Mouse (Mus musculus) stomach, embryonic 16.5 days (tissue): ENCODE results near the gene Pde10a. TPM values are rescaled to one million over a fixed set of nuclear protein-coding genes. Genes with fewer than 3 reads are reported as not detected.
A peak's percentile ranks its signal among the peaks of the same experiment; 100 is the strongest.

Source experiments
- ATAC-seq: fragments of 200-750 bp; cut with Nextera tagmentation; 2 replicates; pipeline ENCODE4 v1.8.0; 2017; ENCODE audit warnings: moderate number of reproducible peaks, moderate TSS enrichment; ENCODE audit not compliant: insufficient read depth, low FRiP score
- H3K27ac ChIP-seq: fragments of 300-500 bp; sonication (generic); 2 replicates; pipeline ENCODE4 v1.5.1; 2014; ENCODE audit warnings: low read length
- H3K27me3 ChIP-seq: fragments of 300-500 bp; sonication (generic); 2 replicates; pipeline ENCODE4 v1.6.1; 2014; ENCODE audit warnings: low read length, control low read depth, mixed read lengths; ENCODE audit not compliant: control insufficient read depth, insufficient read depth
- H3K36me3 ChIP-seq: fragments of 300-500 bp; sonication (generic); 2 replicates; pipeline ENCODE4 v1.6.1; 2014; ENCODE audit warnings: low read length; ENCODE audit not compliant: control insufficient read depth, insufficient read depth
- H3K4me1 ChIP-seq: fragments of 300-500 bp; sonication (generic); 2 replicates; pipeline ENCODE4 v1.6.1; 2014; ENCODE audit warnings: low read length, control low read depth, mixed read lengths; ENCODE audit not compliant: control insufficient read depth, insufficient read depth
- H3K4me2 ChIP-seq: fragments of 300-500 bp; sonication (generic); 2 replicates; pipeline ENCODE4 v1.6.1; 2014; ENCODE audit warnings: low read depth, low read length, mixed read lengths
- H3K4me3 ChIP-seq: fragments of 300-500 bp; sonication (generic); replicated peaks from 2 replicates; pipeline ENCODE4 v1.5.1; 2014; ENCODE audit warnings: mild to moderate bottlenecking, low read length
- H3K9ac ChIP-seq: fragments of 300-500 bp; sonication (generic); 2 replicates; pipeline ENCODE4 v1.6.1; 2014; ENCODE audit warnings: low read length
- H3K9me3 ChIP-seq: fragments of 300-500 bp; sonication (generic); replicated peaks from 2 replicates; pipeline ENCODE4 v1.6.1; 2016; ENCODE audit warnings: low read length, control low read depth; ENCODE audit not compliant: control insufficient read depth
- WGBS: fragments of 180-500 bp; shearing (Covaris S2); extraction: QIAGEN DNeasy Blood & Tissue Kit; methylation state at CpG from one replicate; pipeline ENCODE4 v1.1.7; 2014; 5-methylcytosine and 5-hydroxymethylcytosine counted together
- polyA plus RNA-seq: library from polyadenylated mRNA; unstranded; fragments of >200 nt; fragmentation: Nextera tagmentation; extraction: Ambion mirVana; gene quantifications from 2 replicates; pipeline ENCODE4 v1.2.1, GENCODE M21; 2015

Gene Pde10a
- polyA plus RNA-seq, 1 experiment from 2014 or later: 1.2 TPM

DNA sequence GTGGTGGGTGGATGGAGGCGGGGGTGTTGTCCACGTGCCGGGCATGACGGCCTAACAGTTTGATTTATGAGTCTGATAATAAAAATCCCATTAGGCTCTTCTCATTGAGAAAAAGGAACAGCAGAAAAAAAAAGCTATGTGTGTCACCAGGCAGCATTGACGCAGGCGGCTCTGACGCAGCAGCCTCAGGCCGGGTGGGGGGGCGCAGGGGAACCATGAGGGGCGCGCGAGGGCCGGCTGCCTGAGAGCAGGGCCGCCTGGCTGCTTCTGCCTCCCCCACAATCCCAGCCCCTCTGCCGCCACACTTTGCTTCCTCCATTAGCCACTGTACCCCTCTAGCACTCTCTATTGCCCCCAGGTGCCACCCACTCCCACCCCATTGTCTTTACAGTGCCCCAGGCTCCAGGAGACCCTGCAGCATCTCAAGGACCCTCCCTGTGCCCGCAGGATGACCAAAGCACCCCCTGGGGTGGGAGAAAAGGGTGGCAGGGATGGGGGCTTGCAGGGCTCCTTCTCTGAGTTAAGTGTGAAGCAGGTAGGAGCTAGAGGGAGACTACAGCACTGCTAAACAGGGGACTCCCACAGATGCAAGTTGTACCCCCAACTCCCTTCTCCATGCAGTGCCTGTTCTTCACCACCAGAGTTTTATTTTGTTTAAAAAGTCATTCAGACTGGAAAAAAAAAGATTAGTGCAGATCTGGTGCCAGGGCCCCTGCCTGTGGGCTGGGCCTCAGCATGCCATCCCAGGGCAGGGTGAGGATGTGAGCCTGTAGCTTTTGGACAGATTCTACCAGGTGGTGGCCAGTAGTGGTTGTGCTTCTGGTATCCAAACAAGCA lies 16.6 kb upstream of the Pde10a start:
- WGBS: under 1% methylated on average over 16 of the region's 16 CpGs

DNA sequence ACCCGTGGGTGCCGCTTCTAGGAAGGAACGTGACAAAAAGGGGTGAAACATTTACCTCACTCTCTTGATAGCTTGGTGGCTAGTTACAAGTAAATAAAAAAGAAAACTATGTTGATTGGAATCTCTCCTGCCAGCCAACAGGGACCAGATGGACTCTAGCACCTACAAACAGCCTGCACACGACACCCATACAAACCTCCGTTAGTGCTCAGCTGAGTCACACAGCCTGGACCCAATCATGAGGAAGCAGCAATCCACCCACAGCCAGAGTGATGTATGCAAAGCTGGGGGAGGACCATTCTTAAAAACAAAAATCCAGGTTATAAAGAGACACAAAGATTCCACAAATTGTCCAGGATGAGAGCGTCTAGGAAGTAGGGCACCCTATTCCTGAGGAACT lies 9.2 kb upstream of the Pde10a start:
- Histone ChIP-seq H3K9ac (no peak overlapping the region), H3K36me3 (no peaks in the 10 kb centered on the region), H3K27me3 (no peaks in the 10 kb centered on the region; the same call in 1 of the 2 replicates), H3K4me3 (no peak overlapping the region), H3K9me3 (no peaks in the 10 kb centered on the region), H3K4me1 (no peaks in the 10 kb centered on the region), H3K4me2 (no peak overlapping the region), H3K27ac (no peak overlapping the region)
- 76% methylated on average over 6 of the region's 6 CpGs for WGBS
- ATAC-seq: no peak

More for the DNA sequence above, 16.6 kb upstream of the Pde10a start:
- Histone ChIP-seq H3K4me2 (peak overlapping the region; percentile 40), H3K4me1 (peaks cover 17% of the 10 kb centered on the region), H3K9me3 (no peaks in the 10 kb centered on the region), H3K36me3 (no peaks in the 10 kb centered on the region), H3K4me3 (0 out of 2 replicates have a peak overlapping the region, but pooled peaks have one; percentile 16), H3K9ac (peak overlapping the region; percentile 63), H3K27me3 (peaks cover 5% of the 10 kb centered on the region; the same call in 1 of the 2 replicates), H3K27ac (no peak overlapping the region)
- ATAC-seq: peak; percentile 89

DNA sequence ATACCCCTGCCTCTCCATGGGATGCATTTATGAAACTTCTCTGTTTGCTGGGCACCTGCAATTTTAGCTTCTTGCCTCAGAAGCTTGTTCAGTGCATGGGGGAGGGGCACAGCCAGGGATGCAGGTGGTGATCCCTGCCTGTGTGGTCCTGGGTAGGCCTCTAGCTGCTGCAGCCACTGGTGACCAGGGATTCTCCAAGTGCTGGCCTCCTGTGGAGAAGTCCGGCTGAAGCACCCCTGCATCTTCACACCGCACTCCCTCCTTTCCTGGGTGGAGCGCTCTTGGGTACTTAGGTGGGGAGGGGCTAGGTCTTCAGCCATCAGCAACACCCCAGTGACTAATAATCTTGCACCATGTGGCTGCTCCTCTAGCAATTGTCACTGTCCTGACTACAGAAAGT lies 1.2 kb upstream of the Pde10a start:
- WGBS: 20% methylated on average over 3 of the region's 3 CpGs
- Histone ChIP-seq H3K4me3 (peak overlapping the region; percentile 52), H3K36me3 (no peaks in the 10 kb centered on the region), H3K27me3 (peaks cover 38% of the 10 kb centered on the region), H3K9me3 (no peaks in the 10 kb centered on the region), H3K27ac (no peak overlapping the region), H3K4me2 (peak overlapping the region; percentile 97), H3K4me1 (peaks cover 13% of the 10 kb centered on the region), H3K9ac (peak overlapping the region; percentile 60)
- no peak for ATAC-seq

DNA sequence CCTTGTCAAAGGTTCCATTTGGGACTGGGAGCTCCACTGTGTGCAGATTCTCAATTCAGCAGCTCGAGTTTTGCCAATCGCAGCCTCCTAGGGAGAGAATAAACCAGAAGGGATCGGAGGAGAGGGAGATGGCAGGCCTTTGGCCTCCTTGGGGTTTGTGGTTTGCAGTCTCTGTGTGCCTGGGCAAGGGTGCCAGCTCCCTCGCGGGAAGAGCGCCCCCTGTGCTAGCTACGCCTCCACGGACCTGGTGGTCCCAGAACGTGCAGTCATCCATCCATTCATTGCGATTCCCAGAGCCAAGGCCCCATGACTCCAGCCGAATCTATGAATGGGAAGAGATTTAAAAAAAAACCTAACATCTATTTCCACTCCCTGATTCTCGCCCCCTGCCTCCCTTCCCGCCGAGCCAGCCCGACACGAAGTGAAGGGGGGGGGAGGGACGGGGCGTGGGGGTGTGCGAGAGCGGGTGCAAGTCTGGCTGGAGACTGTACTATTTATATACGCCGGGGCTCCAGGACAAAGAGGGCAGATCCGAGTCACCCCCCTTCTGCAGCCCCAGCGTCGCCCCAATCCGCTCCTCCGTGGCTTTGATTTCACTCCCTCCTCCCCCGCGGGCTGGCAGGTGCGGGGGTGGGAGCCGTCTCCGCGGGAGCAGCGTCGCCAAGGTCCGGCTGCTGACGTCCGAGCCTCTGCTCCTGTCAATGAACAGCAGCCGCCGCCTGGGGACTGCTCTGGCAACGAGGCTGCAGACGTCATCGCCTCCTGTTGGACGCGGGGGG lies 596 bp upstream of the Pde10a start:
- Histone ChIP-seq H3K27me3 (peaks cover 38% of the 10 kb centered on the region), H3K9me3 (no peaks in the 10 kb centered on the region), H3K9ac (peak overlapping the region; percentile 60), H3K36me3 (no peaks in the 10 kb centered on the region), H3K4me2 (peak overlapping the region; percentile 97), H3K4me3 (peak overlapping the region; percentile 52), H3K4me1 (peaks cover 13% of the 10 kb centered on the region), H3K27ac (no peak overlapping the region)
- under 1% methylated on average over 40 of the region's 45 CpGs for WGBS
- ATAC-seq: peak; percentile 83

DNA sequence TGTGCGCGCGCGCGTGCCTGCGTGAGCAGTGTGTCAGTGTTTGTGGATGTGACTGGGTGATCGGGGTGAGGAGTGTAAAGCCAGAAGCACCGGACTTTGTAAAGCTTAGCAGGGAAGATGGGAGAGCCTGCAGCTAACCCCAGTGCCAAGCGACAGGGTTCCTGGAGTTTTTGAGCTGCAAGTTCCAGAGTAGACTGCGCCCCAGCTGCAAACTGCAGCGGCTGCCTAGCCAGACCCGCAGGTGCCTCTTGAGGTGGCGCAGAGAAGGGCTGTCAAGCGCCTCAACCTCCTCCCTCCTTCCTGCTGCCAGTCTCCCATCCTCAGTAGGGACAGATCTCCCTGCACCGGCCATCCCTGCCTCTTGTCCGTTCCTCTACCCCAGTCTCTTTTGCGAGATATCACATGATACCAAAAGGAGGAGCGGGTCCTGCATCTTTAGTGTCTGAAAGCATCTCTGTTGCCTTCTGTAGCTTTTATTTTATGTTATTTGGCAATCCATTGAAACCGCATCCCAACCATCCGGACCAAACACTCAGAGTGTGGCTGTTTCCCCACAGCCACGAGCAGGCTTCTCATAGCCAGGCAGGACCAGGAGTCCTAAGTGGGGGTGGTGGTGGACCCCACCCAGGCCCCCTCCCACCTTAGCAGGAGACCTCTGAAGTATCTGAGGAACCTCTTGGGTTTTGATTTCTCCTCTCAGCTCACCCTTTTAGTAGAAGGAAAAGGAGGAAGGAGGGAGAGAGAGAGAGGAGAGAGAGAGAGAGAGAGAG lies 984 bp downstream of the Pde10a start:
- peaks cover 38% of the 10 kb centered on the region for H3K27me3 ChIP-seq

DNA sequence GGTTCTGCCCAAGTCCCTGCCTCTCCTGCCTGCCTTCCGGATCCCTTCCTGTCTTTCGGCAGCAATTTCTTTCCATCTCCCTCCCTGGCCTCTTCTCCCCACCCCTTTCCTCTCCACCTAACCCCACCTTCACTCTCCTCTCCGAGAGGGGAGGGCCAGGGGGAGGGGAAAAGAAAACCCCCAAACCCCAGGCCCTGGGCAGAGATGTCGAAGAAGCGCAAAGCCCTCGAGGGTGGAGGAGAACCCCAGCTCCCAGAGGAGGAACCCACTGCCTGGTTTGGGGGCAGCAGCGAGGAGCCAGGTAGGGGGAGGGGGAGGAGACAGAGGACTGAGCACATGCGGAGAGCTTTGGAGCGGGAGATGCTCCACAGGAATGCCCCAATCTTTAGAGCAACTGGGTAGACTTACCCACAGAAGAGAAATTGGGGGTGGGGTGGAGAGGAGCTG lies 1.7 kb downstream of the Pde10a start:
- H3K27ac ChIP-seq: no peak overlapping the region
- no peaks in the 10 kb centered on the region for H3K36me3 ChIP-seq
- peaks cover 13% of the 10 kb centered on the region for H3K4me1 ChIP-seq
- WGBS: 14% methylated on average over 8 of the region's 9 CpGs
- no peak overlapping the region for H3K4me3 ChIP-seq
- no peaks in the 10 kb centered on the region for H3K9me3 ChIP-seq
- H3K4me2 ChIP-seq: no peak overlapping the region
- ATAC-seq: no peak
- H3K9ac ChIP-seq: no peak overlapping the region
- peaks cover 38% of the 10 kb centered on the region for H3K27me3 ChIP-seq

More for the DNA sequence above, 984 bp downstream of the Pde10a start:
- Histone ChIP-seq H3K27ac (no peak overlapping the region), H3K9ac (no peak overlapping the region), H3K9me3 (no peaks in the 10 kb centered on the region), H3K4me2 (peak overlapping the region; percentile 97), H3K36me3 (no peaks in the 10 kb centered on the region), H3K4me1 (peaks cover 13% of the 10 kb centered on the region), H3K4me3 (peak overlapping the region; percentile 25; the same call in 1 of the 2 replicates)
- no peak for ATAC-seq
- 6% methylated on average over 21 of the region's 21 CpGs for WGBS

DNA sequence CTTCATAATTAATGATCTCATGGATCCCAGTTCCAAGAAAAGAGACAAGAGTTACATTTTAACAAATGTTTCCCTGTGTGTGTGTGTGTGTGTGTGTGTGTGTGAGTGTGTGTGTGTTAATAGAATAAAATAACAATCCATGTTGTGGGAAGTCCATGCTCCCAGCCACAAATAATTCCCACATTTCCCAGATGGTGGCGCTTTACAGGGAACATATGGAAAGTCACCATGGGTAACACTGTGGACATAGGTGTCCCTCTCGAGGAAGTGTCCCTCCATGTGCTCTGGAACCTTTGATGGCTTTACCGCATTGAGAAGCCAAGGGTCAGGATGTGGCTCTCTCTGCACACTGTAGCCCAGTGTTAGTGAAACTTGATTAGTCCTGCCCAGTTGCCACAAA lies 3.5 kb downstream of the Pde10a start:
- peaks cover 12% of the 10 kb centered on the region for H3K4me1 ChIP-seq

DNA sequence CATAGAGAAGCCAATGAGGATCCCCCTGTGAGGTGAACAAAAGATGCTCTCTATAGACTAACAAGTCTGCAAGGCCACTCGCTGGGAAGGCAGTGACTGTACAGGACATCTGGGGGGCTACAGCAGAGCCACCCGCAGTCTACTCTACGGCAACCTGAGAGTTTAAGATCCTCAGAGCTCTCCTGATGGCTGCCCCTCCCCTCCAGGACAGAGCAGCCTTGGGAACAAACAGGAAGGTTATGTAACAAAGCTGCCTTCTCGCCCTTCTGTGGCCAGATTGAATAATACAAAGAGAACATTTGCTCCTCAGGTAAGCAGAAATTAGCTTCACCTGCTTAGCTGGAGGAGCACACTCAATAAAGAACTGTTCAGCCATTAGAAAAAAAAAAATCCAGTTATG lies 7.4 kb downstream of the Pde10a start:
- WGBS: 60% methylated on average over 4 of the region's 4 CpGs

More for the DNA sequence above, 3.5 kb downstream of the Pde10a start:
- no peak overlapping the region for H3K4me2 ChIP-seq
- no peak overlapping the region for H3K4me3 ChIP-seq
- ATAC-seq: no peak
- no peak overlapping the region for H3K27ac ChIP-seq
- no peaks in the 10 kb centered on the region for H3K9me3 ChIP-seq
- H3K36me3 ChIP-seq: no peaks in the 10 kb centered on the region
- H3K27me3 ChIP-seq: peaks cover 31% of the 10 kb centered on the region
- WGBS: 74% methylated on average over 3 of the region's 3 CpGs
- H3K9ac ChIP-seq: no peak overlapping the region

More for the DNA sequence above, 7.4 kb downstream of the Pde10a start:
- Histone ChIP-seq H3K36me3 (no peaks in the 10 kb centered on the region), H3K9ac (no peak overlapping the region), H3K27ac (no peak overlapping the region), H3K4me3 (no peak overlapping the region), H3K4me1 (no peaks in the 10 kb centered on the region), H3K27me3 (peaks cover 5% of the 10 kb centered on the region), H3K4me2 (no peak overlapping the region), H3K9me3 (no peaks in the 10 kb centered on the region)
- no peak for ATAC-seq
